Mouse (Mus musculus) left cerebral cortex, postnatal 4 days (tissue): ENCODE data around the gene Lhfp. TPM values are rescaled to one million over a fixed set of nuclear protein-coding genes. Genes with fewer than 3 reads are reported as not detected.
A peak's percentile ranks its signal among the peaks of the same experiment; 100 is the strongest.
"Not testable (repeated sequence)": the region's sequence is repeated elsewhere in the genome, so short reads cannot be mapped to it uniquely, and the experiment has no call there.

Source experiments
- DNase-seq: peaks from one replicate; pipeline ENCODE4 v3.0.0-alpha.2; 2022
- intact Hi-C: fragments of 180-260 bp; cut with DNase I; formaldehyde crosslinking; loops from one replicate; pipeline ENCODE4 v1.15.1; 2025
- total RNA-seq, 2 experiments: library from RNA; stranded (reverse); gene quantifications; 2 replicates each; pipeline ENCODE4 v1.2.3; 2021

Gene Lhfp
- total RNA-seq, 2 experiments from 2014 or later = 50.3 to 56.9 TPM

DNA sequence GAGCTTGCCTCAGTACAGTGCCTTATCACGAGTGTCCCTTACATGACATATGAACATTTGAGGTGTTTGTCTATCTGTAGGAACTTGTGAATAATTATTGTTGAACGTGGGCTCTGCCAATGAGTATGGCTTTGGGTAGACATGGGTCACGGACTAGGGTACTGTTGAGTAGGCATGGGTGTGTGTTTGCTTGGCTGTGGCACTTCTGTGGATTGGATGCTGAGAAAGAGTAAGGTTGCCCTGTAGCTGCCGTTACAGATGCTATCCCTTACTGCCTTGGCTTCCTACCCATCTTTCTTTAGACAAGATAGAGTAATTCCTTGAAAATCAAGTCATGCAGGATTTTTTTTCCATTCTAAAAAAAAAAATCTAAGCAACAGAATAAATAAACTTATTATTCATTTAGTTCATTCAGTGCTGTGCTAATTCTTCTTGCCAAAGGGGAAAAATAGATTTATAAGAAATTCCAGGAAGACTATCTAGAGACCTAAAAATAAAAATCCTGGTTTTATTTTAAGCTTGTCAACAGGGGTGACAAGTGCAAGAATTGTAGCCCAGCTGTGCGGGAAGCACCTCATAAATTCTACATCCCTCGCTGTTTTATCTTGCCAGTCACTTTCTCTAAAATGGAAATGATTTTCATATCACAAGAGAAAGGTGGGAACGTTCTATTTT is 45.3 kb downstream of the Lhfp start:
- intact Hi-C loops = no loop called here
- DNase-seq = no peak

GRCm38 (mm10) chr3:53087156-53087805 is 46.0 kb downstream of the Lhfp start:
- DNase-seq = no peak
- intact Hi-C loops = no loop called here

DNA sequence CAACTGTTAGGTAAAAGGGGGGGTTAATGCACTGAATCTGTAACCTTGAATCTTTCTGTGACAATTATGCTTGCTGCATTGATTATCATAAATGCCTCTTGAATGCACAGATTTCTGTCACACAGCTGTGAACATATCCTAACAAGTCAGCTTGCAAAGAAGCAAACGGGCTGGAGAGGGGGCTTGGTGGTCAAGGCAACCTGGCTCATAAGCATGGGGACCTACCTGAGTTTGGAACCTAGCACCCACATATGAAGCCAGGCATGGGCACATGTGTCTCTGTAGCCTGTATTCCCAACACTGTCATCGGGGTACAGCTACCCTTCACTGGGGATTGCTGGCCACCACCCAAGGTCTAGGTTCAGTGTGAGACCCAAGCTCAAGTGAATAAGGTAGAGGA is 48.6 kb downstream of the Lhfp start:
- no peak for DNase-seq
- intact Hi-C loops = no loop called here

DNA sequence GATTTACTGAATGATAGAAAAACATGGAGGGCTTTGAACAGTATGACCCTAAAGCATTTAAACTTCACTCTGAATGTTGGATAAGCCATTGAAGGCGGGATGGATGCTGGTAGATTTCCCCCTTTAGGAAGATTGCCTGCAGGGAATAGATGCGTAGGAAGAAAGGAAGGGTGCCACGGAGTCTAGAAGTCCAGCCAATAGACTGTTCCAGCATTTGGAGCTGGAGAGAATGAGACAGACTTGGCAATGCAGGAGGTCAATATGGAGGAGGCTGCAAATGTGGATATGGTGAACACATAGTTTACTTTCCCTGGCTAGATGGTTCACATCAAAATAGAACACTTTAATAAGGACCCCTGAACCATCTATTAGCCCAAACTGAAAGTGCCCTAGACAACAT is 58.9 kb downstream of the Lhfp start:
- no peak for DNase-seq
- intact Hi-C loops = no loop called here

DNA sequence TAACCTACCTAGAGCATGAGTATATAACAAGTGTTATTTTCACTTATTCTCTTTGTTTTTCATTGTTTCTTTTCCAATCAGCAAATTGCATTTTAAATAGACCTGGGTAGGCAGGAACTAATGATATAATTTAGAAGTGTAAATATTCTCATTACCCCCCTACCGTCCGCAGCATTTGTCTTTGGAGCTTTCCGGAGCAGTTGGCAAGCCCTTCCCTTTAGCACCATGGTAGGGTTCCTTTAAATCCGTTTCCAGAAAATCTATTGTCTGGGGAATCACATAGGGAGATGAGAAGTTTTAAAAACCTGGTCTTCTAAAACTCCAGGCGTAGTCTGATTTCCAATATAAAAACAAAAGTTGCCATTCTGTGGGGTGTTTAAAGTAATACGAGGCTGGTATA is 59.5 kb downstream of the Lhfp start:
- DNase-seq = no peak
- intact Hi-C loops = no loop called here

GRCm38 (mm10) chr3:53101711-53102110 is 60.4 kb downstream of the Lhfp start:
- intact Hi-C loops = no loop called here
- DNase-seq = no peak

DNA sequence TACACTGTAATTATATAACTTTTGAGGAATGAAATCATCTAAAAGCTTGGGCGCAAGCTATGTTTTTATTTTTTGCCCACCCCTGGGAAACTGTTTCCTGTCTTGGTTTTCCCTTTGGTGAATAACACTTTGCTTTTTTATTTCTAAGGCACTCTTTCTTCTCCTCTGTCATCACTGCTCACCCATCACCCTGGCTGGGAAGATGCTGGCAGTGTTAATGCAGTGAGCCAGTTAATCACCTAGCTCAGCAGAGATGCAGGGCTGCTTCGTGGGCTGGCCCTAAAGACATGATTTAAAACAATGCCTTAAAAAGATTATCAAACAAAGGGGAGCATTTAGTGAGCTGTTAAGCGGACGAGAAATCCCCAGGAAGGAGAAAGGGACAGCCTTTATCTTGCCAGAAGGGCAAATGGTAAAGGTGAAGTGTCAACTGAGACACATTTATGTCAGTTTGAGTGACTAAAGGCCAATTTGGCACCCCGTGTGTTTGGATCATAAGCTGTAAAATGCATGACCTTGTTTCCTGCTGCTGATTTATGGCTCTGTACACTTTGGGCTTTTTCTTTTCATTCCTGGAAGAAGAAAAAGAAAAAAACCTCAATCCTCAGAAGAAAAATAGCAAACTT is 60.9 kb downstream of the Lhfp start:
- DNase-seq = no peak
- intact Hi-C loops = no loop called here

GRCm38 (mm10) chr3:53102757-53103153 is 61.4 kb downstream of the Lhfp start:
- intact Hi-C loops = no loop called here
- no peak for DNase-seq

DNA sequence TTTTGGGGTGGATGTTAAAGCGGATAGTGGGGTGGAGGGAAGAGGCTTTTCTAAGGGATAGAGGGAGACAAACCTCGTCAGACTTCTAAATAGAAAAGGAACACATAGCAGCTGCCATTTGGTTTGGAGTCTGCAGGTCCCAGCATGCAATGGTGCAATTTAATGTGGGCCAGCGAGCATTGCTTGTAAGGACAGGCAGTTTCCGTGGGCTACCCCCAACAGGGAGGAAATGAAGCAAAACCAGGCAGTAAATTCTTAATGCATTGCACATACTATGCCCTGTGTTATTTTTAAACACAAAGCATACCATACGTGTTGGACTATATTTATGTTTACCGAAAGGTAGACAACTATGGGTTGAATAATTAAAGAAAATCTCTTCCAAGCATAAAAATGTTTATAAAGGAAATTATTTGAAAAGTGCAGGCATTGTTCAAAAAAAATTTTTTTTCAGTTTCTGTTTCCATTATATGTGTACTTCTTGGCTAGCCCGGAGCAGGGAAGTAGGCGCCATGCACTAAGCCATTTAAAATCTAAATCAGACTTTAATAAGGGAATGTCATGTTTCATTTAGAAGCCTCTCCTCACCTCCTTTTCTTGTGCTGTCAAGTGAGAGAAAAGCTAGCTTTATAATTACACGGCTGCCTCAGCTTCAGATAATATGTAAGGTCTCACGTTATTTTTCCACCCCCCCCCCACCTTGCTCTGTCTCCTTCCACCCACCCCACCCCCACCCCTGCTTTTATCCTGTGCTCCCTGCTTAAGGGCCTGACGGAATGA is 67.5 kb downstream of the Lhfp start:
- DNase-seq = peak; percentile 11
- intact Hi-C loops = no loop called here

DNA sequence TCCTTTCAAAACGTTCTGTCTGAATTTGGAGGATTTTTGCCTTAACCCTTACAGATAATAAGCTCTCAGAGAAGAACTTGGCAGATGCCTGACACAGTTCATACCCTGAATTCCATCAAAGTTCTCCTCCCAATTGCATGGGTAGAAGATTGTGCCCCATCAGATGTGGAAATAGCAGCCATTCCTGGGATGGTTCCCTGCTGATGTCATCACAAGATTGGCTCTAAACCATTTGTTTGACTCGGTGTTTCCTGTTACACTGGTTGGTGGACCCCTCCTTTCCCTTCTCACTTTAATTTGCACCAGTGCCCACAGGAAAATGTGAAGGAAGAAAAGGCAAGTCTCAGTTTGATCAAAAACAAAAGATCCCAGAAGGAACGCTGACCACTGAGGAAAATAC is 68.6 kb downstream of the Lhfp start:
- intact Hi-C loops = no loop called here
- DNase-seq = no peak

- no peak for DNase-seq
- intact Hi-C loops = no loop called here
Observed at GRCm38 (mm10) chr3:53112048-53112447, 70.7 kb downstream of the Lhfp start.

DNA sequence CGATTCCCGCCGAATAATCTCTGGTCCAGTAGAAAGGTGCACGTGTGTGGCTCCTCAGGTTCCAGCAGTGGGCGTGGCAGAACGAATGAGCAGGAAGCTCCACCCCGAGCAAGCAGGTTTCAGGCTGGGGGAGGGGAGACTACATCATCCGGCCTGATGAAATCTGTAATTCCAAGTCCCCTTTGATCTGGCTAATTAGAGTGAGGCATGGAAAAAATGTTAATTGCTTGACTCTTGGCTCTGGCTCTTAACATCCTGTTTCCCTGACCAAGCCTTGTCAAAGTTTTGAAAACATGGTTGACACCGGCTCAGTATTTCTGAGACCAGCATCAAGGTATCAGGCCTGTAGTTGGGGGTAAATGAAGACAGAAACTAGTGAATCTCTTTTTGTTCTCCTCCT is 77.4 kb downstream of the Lhfp start:
- intact Hi-C loops, DNase-seq: not testable (repeated sequence)

GRCm38 (mm10) chr3:53119978-53120377 is 78.7 kb downstream of the Lhfp start:
- intact Hi-C loops = no loop called here
- DNase-seq = no peak

DNA sequence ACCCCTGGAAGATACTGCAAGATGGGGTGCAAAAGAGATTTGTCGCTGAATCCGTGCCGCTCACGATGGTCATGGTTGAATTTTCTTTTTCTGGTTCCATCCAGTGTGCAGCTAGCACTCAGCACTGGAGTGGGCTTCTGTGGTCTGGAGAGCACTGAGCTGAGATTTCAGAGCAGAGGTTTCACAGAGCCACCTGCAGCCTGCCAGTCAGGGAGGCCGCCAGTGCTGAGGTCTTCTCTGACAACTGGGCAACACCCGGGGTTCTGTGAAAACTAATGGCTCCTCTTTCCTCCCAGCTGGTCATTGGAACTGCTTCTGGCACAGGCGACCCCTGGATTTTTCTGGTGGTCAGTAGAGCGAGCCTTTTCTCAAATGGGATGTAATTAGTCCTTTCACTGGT is 84.2 kb downstream of the Lhfp start:
- no peak for DNase-seq
- intact Hi-C loops = no loop called here

- no peak for DNase-seq
- intact Hi-C loops = no loop called here
Observed at GRCm38 (mm10) chr3:53138785-53139184, 97.5 kb downstream of the Lhfp start.

GRCm38 (mm10) chr3:53139205-53139604 is 97.9 kb downstream of the Lhfp start:
- no peak for DNase-seq
- intact Hi-C loops = no loop called here

DNA sequence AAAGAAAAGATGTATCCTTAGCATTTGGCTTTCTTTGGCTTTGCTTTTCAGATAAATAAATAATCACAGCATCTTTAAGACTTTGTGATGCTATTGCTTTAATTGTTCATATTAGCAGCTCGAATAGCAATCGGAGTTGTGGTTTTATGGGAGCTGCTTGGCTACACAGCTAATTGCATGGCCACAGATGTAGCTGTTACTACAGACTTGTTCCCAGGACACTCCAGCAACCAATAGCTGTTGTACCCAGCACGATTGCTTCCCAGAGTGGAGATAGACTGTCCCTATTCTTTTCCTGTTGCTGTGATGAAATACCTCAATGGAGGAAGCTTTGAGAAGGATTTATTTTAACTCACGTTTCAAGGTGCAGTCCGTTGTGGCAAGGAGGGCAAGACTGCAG is 98.3 kb downstream of the Lhfp start:
- intact Hi-C loops = no loop called here
- DNase-seq = no peak

- intact Hi-C loops = no loop called here
Observed at GRCm38 (mm10) chr3:53142528-53142927, 101.2 kb downstream of the Lhfp start.

GRCm38 (mm10) chr3:53145526-53145925 is 104.2 kb downstream of the Lhfp start:
- no peak for DNase-seq
- intact Hi-C loops = no loop called here

More at GRCm38 (mm10) chr3:53142528-53142927, 101.2 kb downstream of the Lhfp start:
- DNase-seq = no peak

DNA sequence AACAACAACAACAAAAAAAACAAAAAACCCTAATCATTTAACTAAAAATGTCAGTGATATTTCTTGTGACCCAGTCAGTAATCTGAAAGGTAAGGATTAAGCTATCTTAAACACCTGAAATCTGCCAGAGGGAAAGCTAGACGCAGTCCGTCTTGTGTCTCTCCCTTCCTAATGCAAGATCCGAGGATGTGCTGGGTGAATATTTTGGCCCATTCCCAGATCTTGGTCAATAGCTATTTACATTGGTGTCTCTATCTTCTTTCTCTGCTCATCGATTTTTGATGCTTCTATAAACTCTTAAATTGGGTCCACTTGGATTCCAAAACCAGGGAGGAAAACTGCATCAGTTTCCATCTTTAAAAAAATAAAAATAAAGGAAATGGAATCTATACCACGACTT is 104.6 kb downstream of the Lhfp start:
- DNase-seq = no peak
- intact Hi-C loops = no loop called here

GRCm38 (mm10) chr3:53147001-53147400 is 105.7 kb downstream of the Lhfp start:
- intact Hi-C loops = no loop called here
- no peak for DNase-seq
